Mouse (Mus musculus) cortical plate, adult 2 months (tissue): ENCODE results near the gene Klhdc8a. TPM values are rescaled to one million over a fixed set of nuclear protein-coding genes. Genes with fewer than 3 reads are reported as not detected.
A peak's percentile ranks its signal among the peaks of the same experiment; 100 is the strongest.

Source experiments
- H3K27ac ChIP-seq: fragments of 200-500 bp; 2 replicates; pipeline ENCODE4 v1.5.1; 2012; ENCODE audit warnings: low read length, control low read depth, inconsistent platforms; ENCODE audit not compliant: insufficient read depth
- H3K4me1 ChIP-seq: fragments of 200-500 bp; 2 replicates; pipeline ENCODE4 v1.6.1; 2011; ENCODE audit warnings: low read length; ENCODE audit not compliant: control insufficient read depth, insufficient read depth
- H3K4me3 ChIP-seq: fragments of 200-500 bp; 2 replicates; pipeline ENCODE4 v1.5.1; 2011; ENCODE audit warnings: mild to moderate bottlenecking, low read length, control low read depth; ENCODE audit not compliant: insufficient read depth
- CTCF ChIP-seq: fragments of 200-500 bp; IDR thresholded peaks from 2 replicates; pipeline ENCODE4 v1.5.1; 2011; ENCODE audit warnings: mild to moderate bottlenecking, control low read depth, low read length; ENCODE audit not compliant: insufficient read depth; ENCODE audit errors: extremely low read depth
- POLR2A ChIP-seq: fragments of 200-500 bp; IDR thresholded peaks from 2 replicates; pipeline ENCODE4 v1.6.1; 2011; ENCODE audit warnings: mild to moderate bottlenecking, low read length, control low read depth; ENCODE audit not compliant: insufficient read depth; ENCODE audit errors: extremely low read depth
- polyA plus RNA-seq: library from polyadenylated mRNA; depleted of rRNA; stranded (reverse); fragments of >200 nt; gene quantifications from 2 replicates; pipeline ENCODE4 v1.2.3, GENCODE M21; 2012

The Klhdc8a gene
- polyA plus RNA-seq, 1 experiment = 9.4 TPM

DNA sequence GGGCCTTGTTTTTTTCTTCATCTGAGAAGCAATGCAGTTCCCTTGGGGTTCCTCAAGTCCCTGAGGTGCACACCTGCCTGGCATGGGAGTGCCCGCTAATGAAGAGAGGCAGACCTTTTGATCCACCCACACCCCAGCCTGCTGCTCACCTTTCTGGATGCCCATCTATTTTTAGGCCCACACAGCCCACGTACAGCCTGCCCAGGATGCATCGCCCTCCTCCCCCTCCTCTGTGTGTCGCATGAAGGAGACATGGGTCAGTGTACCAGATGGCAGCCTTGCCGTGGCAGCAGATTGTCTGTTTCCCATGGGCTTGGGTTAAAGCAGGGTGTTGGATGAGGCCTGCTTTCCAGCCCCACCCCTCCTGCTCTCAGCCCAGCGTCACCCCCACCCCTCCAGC is 8.5 kb upstream of the Klhdc8a start:
- no peak overlapping the region for H3K4me3 ChIP-seq
- no peak for TF ChIP-seq CTCF
- TF ChIP-seq POLR2A = no peak
- H3K27ac ChIP-seq = no peak overlapping the region
- no peaks in the 10 kb centered on the region for H3K4me1 ChIP-seq

DNA sequence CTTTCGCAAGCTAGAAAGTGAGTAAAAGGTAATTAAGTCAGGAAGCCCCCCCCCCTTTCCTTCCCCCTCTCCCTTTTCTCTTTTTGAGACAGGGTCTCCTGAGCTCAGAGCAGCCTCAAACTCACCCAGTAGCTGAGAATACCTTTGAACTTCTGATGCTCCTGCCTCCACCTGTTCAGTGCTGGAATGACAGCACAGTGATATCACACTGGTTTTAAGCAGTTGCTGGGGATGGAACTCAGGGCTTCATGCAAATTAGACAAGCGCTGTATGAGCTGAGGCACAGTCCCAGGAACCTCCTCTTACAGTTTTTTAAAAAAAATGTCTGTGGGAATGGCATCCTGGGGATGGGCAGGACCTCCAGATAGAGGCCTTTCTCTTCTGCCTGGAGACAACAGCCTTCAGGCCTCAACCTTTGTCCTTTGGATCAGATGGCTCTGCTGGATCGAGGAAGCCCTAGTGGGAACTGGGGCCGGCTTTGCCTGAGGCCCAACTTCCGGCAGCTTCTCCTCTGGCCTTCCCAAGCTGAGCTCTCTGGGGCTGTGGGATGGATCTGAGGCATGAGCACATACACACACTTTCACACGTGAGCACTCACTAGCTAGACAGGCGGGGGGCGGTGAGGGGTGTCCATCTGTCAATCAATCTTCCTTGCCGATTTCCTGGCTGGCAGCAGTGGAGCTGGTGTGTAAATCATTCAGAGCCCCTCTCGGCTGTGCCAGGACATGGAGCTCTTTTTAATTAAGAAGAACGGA is 7.3 kb upstream of the Klhdc8a start:
- TF ChIP-seq POLR2A = no peak
- TF ChIP-seq CTCF = no peak
- H3K4me1 ChIP-seq = no peaks in the 10 kb centered on the region
- H3K27ac ChIP-seq = no peak overlapping the region
- no peak overlapping the region for H3K4me3 ChIP-seq

DNA sequence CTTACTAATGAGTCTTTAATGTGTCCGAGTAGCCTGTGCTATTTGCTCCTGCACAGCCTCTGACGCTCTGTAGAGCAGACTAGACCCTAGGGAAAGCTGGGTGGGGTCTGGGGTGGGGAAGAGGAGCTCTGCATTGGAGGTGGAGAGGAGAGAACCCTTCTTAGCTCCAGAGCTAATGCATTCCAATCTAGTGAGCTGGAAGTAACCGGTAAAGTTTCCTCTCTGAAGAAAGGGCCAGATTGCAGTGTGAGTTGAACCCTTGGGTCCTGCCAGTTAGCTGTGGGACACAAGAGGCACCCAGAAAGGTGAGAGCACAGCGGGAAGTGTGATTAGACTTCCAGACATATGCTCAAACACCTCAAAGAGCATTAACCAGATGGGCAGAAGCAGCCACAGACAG is 6.7 kb upstream of the Klhdc8a start:
- Histone ChIP-seq H3K4me1 (no peaks in the 10 kb centered on the region), H3K4me3 (no peak overlapping the region), H3K27ac (no peak overlapping the region)
- no peak for TF ChIP-seq POLR2A
- TF ChIP-seq CTCF = no peak

DNA sequence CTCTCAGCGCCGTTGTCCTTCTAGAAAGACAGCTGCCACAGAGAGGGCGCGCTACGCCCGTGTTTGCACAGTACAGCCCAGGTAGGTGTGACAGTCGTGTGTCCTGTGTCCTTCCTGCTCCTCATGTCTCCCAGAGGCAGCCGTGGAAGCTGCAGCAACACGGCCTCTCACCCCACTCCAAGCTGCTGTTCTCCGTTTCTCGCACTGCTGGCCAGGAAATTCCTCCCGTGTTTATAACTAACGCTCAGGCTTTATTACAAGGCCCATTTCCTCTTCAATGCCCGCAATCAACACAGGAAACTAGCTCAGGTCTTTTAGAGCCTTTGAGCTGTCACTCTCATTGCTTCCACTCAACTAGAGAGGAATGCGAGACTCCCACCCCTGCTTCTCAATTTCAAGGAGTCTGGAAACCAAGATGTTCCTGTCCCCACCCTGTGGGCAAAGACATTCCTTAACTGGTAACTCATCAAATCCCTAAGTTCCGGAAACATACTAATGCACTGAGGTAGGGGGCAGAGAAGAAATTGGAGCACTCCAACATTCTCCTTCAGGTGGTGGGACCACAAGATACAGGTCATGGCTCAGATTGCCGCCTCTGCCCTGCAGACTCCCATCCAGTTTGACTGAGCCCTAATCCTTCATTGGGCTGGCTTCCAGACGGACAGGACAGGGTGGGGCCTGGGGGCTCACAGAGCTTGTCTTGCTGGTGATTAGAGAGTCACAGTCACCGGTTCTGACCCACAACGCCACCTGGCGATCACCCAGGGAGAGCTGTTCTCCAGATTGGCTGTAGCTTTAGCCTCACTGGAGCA is 5.9 kb upstream of the Klhdc8a start:
- no peaks in the 10 kb centered on the region for H3K4me1 ChIP-seq
- TF ChIP-seq POLR2A (no peak), CTCF (no peak)
- no peak overlapping the region for H3K4me3 ChIP-seq
- H3K27ac ChIP-seq = no peak overlapping the region

DNA sequence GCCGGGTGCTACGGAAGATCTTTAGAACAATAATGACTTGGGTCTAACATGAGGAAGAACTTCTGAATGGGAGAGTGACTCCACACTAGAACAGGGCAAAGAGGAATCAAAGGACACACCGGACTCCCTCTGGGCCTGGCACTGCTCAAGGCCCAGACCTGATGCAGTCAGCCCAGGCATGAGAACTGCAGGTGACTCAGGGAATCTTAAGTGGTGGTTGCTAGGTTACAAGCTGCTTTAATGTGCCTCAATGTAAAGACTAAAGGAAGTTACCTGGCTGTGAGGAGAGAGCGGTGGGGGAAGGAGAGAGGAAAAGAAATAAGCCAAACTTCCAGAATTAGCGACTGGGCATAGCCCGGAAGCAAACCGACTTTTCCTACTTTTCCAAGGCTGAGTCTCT is 2.9 kb upstream of the Klhdc8a start:
- H3K4me1 ChIP-seq = no peaks in the 10 kb centered on the region
- H3K4me3 ChIP-seq = no peak overlapping the region
- no peak overlapping the region for H3K27ac ChIP-seq
- no peak for TF ChIP-seq POLR2A
- TF ChIP-seq CTCF = no peak

DNA sequence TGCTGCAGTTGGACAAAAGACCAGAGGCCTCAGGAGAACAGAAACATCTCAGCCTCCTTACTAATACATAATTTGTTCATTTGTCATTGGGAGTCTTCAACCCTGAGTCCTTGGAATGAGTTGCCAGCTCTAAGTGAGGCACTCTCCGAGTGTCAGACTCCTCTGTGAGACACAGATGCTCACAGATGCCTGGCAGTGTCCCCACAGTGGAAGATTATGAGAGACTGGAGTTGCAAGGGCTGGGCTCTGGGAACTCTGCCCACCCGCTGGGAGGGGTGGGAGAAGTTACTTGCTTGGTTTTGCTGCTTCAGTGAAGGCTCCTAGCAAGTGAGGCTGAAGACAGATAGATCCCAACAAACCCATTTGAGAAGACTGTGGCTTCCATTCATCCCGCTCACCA is 2.4 kb upstream of the Klhdc8a start:
- H3K4me1 ChIP-seq = no peaks in the 10 kb centered on the region
- no peak overlapping the region for H3K27ac ChIP-seq
- H3K4me3 ChIP-seq = no peak overlapping the region
- no peak for TF ChIP-seq CTCF
- no peak for TF ChIP-seq POLR2A

DNA sequence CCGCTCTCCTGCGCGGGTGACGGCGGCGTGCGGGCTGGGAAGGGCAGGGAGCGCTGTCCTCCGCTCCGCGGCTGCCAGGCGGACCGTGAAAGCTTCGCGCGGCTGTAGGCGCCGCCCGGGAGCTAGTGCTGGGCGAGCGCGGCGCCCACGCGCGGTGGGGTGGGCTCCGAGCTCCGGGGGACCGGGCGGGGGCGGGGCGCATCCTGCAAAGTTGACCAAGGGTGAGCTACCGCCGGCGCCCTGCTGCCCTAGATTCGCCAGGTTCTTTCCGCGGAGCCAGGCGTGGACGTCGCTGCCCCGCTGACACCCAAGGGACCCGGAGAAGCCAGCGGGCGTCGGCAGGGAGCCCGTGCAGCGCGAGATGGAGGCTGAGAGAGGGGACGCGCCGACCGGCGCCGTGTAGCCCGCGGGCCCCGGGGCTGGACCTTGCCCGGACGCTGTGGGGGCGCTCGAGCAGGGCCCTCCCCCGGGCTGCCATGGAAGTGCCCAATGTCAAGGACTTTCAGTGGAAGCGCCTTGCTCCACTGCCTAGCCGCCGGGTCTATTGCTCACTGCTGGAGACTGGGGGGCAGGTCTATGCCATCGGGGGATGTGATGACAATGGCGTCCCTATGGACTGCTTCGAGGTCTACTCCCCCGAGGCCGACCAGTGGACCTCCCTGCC is 507 bp downstream of the Klhdc8a start:
- Histone ChIP-seq H3K4me3 (peak overlapping the region; percentile 58), H3K4me1 (no peaks in the 10 kb centered on the region), H3K27ac (peak overlapping the region; percentile 92)
- TF ChIP-seq POLR2A (no peak), CTCF (no peak)

DNA sequence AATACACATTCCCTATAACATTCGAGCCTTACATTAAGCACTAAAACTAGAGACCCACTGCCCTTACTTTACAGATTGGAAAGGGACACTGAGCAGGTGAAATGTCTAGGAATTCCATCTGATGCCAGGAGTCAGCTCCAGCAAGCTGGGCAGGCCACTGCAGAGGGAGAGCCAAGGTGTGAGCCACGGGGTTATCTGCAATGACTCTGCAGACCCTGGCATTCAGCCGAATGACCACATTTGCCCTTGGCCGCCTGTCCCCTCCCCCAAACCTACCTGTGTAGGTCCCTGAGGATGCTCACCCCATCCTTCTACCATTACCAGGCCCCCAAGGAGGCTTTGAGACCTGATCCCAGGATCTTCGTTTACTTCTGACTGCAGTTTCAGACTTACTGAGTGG is 1.3 kb downstream of the Klhdc8a start:
- peak overlapping the region; percentile 18 for H3K27ac ChIP-seq
- no peaks in the 10 kb centered on the region for H3K4me1 ChIP-seq
- TF ChIP-seq CTCF = no peak
- TF ChIP-seq POLR2A = no peak
- H3K4me3 ChIP-seq = peak overlapping the region; percentile 58

DNA sequence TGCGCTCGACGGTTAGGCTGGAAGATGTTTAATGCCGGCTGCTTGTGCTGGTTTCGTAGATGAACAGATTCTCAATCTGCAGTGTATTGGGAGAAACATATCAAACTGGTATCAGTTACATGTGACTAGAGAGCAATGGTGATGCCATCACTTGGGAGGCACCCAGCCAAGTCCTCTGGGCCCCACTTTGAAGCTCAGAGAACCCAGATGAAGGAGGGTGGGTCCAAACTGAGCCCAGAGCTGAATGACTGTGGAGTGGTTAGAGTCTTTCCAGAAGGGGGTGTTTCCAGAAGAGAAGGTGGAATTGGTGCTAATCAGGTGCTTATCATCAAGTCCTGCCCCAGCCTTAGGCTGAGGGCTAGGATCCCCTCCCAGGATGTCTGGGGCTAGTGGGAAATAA is 2.8 kb downstream of the Klhdc8a start:
- no peak for TF ChIP-seq POLR2A
- TF ChIP-seq CTCF = no peak
- Histone ChIP-seq H3K27ac (no peak overlapping the region), H3K4me1 (no peaks in the 10 kb centered on the region), H3K4me3 (no peak overlapping the region)
